Mouse (Mus musculus) stomach, postnatal 0 days (tissue): ENCODE results near the gene A930009A15Rik. TPM values are rescaled to one million over a fixed set of nuclear protein-coding genes. Genes with fewer than 3 reads are reported as not detected.

Experiments used
- ATAC-seq: fragments of 200-750 bp; cut with Nextera tagmentation; 2 replicates; pipeline ENCODE4 v1.8.0; 2017; ENCODE audit not compliant: low FRiP score, low TSS enrichment
- DNase-seq: peaks from one replicate; pipeline ENCODE4 v3.0.0-alpha.2; 2016; ENCODE audit warnings: low spot score
- H3K27ac ChIP-seq: fragments of 300-500 bp; sonication (generic); replicated peaks from 2 replicates; pipeline ENCODE4 v1.5.1; 2014; ENCODE audit warnings: mild to moderate bottlenecking, control low read depth
- H3K27me3 ChIP-seq: fragments of 300-500 bp; sonication (generic); 2 replicates; pipeline ENCODE4 v1.6.1; 2014; ENCODE audit warnings: low read length; ENCODE audit not compliant: control insufficient read depth, insufficient read depth
- H3K36me3 ChIP-seq: fragments of 300-500 bp; sonication (generic); 2 replicates; pipeline ENCODE4 v1.6.1; 2014; ENCODE audit warnings: low read length, mixed read lengths; ENCODE audit not compliant: control insufficient read depth, insufficient read depth
- H3K4me1 ChIP-seq: fragments of 300-500 bp; sonication (generic); replicated peaks from 2 replicates; pipeline ENCODE4 v1.6.1; 2014; ENCODE audit warnings: antibody characterized with exemption; ENCODE audit not compliant: control insufficient read depth, insufficient read depth
- H3K4me2 ChIP-seq: fragments of 300-500 bp; sonication (generic); replicated peaks from 2 replicates; pipeline ENCODE4 v1.6.1; 2014; ENCODE audit warnings: low read depth, mild to moderate bottlenecking, control low read depth, moderate library complexity
- H3K4me3 ChIP-seq: fragments of 300-500 bp; sonication (generic); 2 replicates; pipeline ENCODE4 v1.5.1; 2014; ENCODE audit warnings: low read depth, low read length, control low read depth
- H3K9ac ChIP-seq: fragments of 300-500 bp; sonication (generic); 2 replicates; pipeline ENCODE4 v1.6.1; 2014; ENCODE audit warnings: mild to moderate bottlenecking, low read length, control low read depth, mixed read lengths
- H3K9me3 ChIP-seq: fragments of 300-500 bp; sonication (generic); 2 replicates; pipeline ENCODE4 v1.6.1; 2016; ENCODE audit warnings: low read length; ENCODE audit not compliant: control insufficient read depth
- CTCF ChIP-seq: IDR thresholded peaks from 2 replicates; pipeline ENCODE4 v1.5.1; 2016; ENCODE audit warnings: antibody characterized with exemption, low read depth, mild to moderate bottlenecking, moderate library complexity
- EP300 ChIP-seq: optimal IDR thresholded peaks from 2 replicates; pipeline ENCODE3; 2016; ENCODE audit warnings: antibody characterized with exemption
- WGBS: fragments of 180-500 bp; shearing (Covaris S2); extraction: QIAGEN DNeasy Blood & Tissue Kit; methylation state at CpG from one replicate; pipeline ENCODE4 v1.1.7; 2014; 5-methylcytosine and 5-hydroxymethylcytosine counted together
- polyA plus RNA-seq: library from polyadenylated mRNA; unstranded; fragments of >200 nt; fragmentation: Nextera tagmentation; extraction: Ambion mirVana; gene quantifications from 2 replicates; pipeline ENCODE4 v1.2.1, GENCODE M21; 2015

Gene A930009A15Rik
- polyA plus RNA-seq, 1 experiment from 2014 or later, result not detected

GRCm38 (mm10) chr10:115561136-115561880, 8.5 kb upstream of the A930009A15Rik start:
- TF ChIP-seq CTCF (no peak), EP300 (no peak)
- no peaks in the 10 kb centered on the region for H3K36me3 ChIP-seq
- H3K4me1 ChIP-seq, result no peaks in the 10 kb centered on the region
- WGBS, result 47% methylated on average over 12 of the region's 12 CpGs
- H3K27ac ChIP-seq, result no peak overlapping the region
- H3K9ac ChIP-seq, result no peak overlapping the region
- DNase-seq (peak; percentile 74), ATAC-seq (peak; percentile 80; the same call in 1 of the 2 replicates)
- no peaks in the 10 kb centered on the region for H3K9me3 ChIP-seq
- H3K27me3 ChIP-seq, result no peaks in the 10 kb centered on the region
- H3K4me3 ChIP-seq, result no peak overlapping the region
- H3K4me2 ChIP-seq, result no peak overlapping the region

DNA sequence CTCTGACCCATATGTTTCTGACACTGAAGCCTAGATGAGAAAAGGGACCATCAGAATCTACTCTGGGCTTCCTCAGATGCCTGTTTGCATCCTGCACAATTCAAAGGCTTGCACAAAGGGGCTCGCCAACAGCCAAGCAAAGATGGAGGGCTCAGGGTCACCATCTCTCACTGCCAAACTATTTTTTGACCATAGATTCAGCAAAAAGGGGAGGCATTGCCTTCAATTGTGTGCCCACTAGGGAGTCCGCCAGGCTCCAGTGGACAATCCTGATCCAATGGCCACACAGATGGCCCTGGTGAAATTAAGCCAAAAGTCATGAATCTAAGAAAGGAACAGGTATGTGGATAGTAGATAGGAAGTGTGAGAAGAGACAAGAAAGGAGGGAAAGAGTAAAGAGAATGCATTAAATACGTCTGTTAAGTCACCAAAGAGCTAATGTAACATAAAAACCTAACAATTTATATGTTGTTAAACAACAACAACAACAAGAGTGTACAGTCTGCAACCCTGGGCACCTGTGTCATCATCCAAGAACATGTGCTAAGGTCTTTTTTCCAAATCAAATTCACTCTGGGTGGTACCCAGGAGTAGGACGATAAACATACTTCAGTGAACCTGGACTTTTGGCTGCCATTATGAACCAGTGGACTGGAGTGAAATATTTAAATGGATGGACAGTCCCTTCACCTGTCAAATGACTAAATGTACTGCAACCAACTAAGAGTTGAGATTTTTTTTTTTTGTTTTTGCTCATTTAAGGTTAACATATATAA, 6.7 kb upstream of the A930009A15Rik start:
- TF ChIP-seq CTCF (no peak), EP300 (no peak)
- WGBS, result 90% methylated on average over 4 of the region's 4 CpGs
- no peak overlapping the region for H3K27ac ChIP-seq

DNA sequence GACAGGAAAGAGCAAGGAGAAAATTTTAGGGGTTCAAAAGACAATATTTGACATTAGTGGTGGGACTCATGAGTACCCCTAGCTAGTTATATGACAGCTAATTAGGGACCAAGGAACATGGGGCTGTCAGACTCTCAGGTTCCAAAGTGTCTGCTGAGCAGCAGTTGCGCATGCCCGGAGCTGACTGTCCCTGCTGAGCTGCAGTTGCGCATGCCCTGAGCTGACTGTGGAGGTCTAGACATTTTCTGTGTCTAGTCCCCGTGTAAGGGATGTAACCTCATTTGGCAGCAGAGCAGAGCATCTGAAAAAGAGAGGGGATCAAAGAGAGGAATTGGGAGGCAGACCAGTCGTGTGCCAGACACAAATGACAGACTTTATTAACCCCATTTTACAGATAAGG, 5.8 kb upstream of the A930009A15Rik start:
- Histone ChIP-seq H3K9me3 (no peaks in the 10 kb centered on the region), H3K4me2 (no peak overlapping the region), H3K36me3 (no peaks in the 10 kb centered on the region), H3K4me3 (no peak overlapping the region), H3K27ac (no peak overlapping the region), H3K27me3 (no peaks in the 10 kb centered on the region), H3K4me1 (no peaks in the 10 kb centered on the region), H3K9ac (no peak overlapping the region)
- ATAC-seq (no peak), DNase-seq (no peak)
- TF ChIP-seq EP300 (no peak), CTCF (no peak)
- WGBS, result 81% methylated on average over 5 of the region's 5 CpGs

More for the DNA sequence above, 6.7 kb upstream of the A930009A15Rik start:
- Histone ChIP-seq H3K36me3 (no peaks in the 10 kb centered on the region), H3K9ac (no peak overlapping the region), H3K4me1 (no peaks in the 10 kb centered on the region), H3K9me3 (no peaks in the 10 kb centered on the region), H3K27me3 (no peaks in the 10 kb centered on the region), H3K4me2 (no peak overlapping the region), H3K4me3 (no peak overlapping the region)
- no peak for ATAC-seq
- no peak for DNase-seq

- Histone ChIP-seq H3K9ac (no peak overlapping the region), H3K27me3 (no peaks in the 10 kb centered on the region), H3K9me3 (no peaks in the 10 kb centered on the region), H3K4me2 (no peak overlapping the region), H3K4me1 (no peaks in the 10 kb centered on the region), H3K4me3 (no peak overlapping the region), H3K36me3 (no peaks in the 10 kb centered on the region), H3K27ac (no peak overlapping the region)
- no peak for DNase-seq
- ATAC-seq, result no peak
- TF ChIP-seq EP300 (no peak), CTCF (no peak)
- whole genome bisulfite sequencing, result 83% methylated on average over 2 of the region's 2 CpGs
These were observed 791 bp downstream of the A930009A15Rik start for GRCm38 (mm10) chr10:115570577-115570976.

- Histone ChIP-seq H3K27me3 (no peaks in the 10 kb centered on the region), H3K4me3 (no peak overlapping the region), H3K4me1 (no peaks in the 10 kb centered on the region), H3K27ac (no peak overlapping the region), H3K4me2 (no peak overlapping the region), H3K9ac (no peak overlapping the region), H3K9me3 (no peaks in the 10 kb centered on the region), H3K36me3 (no peaks in the 10 kb centered on the region)
- ATAC-seq (no peak), DNase-seq (no peak)
- TF ChIP-seq EP300 (no peak), CTCF (no peak)
- 83% methylated on average over 6 of the region's 6 CpGs for WGBS
These were observed 1.5 kb downstream of the A930009A15Rik start for GRCm38 (mm10) chr10:115571317-115571716.
